In the genomic region with DNA sequence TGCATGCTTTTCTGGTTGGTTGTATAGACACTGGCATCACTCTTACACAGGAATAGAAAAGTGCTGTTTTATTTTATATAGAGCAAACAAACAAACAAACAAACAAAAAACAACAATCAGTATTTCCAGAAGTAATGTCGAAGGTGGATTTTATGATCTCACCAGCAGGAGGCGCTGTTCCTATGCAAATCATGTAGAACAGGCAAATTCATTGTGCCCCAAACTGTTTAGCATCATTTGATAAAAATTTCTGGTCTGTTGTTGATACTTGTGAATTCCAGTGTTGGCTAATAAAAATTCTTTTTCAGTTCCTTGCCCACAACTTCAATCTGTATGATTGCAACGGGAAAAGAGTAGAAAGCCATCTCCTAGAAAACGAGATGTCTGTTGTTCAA, we compare ENCODE assay signal across 8 mouse cellular contexts.
A peak's percentile ranks its signal among the peaks of the same experiment; 100 is the strongest.
DNase-seq lines count a peak whose midpoint lies in the region; ATAC-seq and TF ChIP-seq lines count a peak whose summit lies in the region.

No protein-coding gene starts in this region.

- intact Hi-C loops in heart, adult 2 months (cut with DNase I) = no loop called here

- no peaks in the 10 kb centered on the region for H3K9me3 ChIP-seq in heart, embryonic 12.5 days (replicated peaks)
- H3K9me3 ChIP-seq in midbrain, embryonic 14.5 days (ENCODE audit: control insufficient read depth, low read length) = no peaks in the 10 kb centered on the region
- no peaks in the 10 kb centered on the region for H3K9me3 ChIP-seq in midbrain, embryonic 11.5 days (ENCODE audit: control insufficient read depth, low read length)

- H3K4me2 ChIP-seq in heart, embryonic 12.5 days = no peak overlapping the region
- no peak overlapping the region for H3K4me2 ChIP-seq in midbrain, embryonic 14.5 days (ENCODE audit: low read length)
- H3K4me2 ChIP-seq in midbrain, embryonic 11.5 days = no peak overlapping the region

- H3K79me2 ChIP-seq in heart, adult 2 months (replicated peaks; ENCODE audit: control insufficient read depth, insufficient read depth, low read length) = no peaks in the 10 kb centered on the region

- WGBS in heart, adult 2 months = 54% methylated on average over 4 of the region's 4 CpGs
- 49% methylated on average over 4 of the region's 4 CpGs for WGBS in heart, embryonic 12.5 days
- 45% methylated on average over 4 of the region's 4 CpGs for WGBS in midbrain, embryonic 14.5 days
- WGBS in midbrain, embryonic 11.5 days = 55% methylated on average over 4 of the region's 4 CpGs

- H3K27ac ChIP-seq in heart, adult 2 months = no peak overlapping the region
- H3K27ac ChIP-seq in heart, embryonic 12.5 days (ENCODE audit: poor library complexity, severe bottlenecking) = no peak overlapping the region
- H3K27ac ChIP-seq in midbrain, embryonic 14.5 days (replicated peaks; ENCODE audit: low read depth, low read length) = no peak overlapping the region
- no peak overlapping the region for H3K27ac ChIP-seq in midbrain, embryonic 11.5 days (ENCODE audit: low read depth, low read length)
- no peak overlapping the region for H3K27ac ChIP-seq in cortical plate, adult 2 months (ENCODE audit: insufficient read depth, low read length)

- no peaks in the 10 kb centered on the region for H3K36me3 ChIP-seq in heart, adult 2 months (ENCODE audit: control insufficient read depth, insufficient read depth, low read length)
- no peaks in the 10 kb centered on the region for H3K36me3 ChIP-seq in heart, embryonic 12.5 days
- no peaks in the 10 kb centered on the region for H3K36me3 ChIP-seq in midbrain, embryonic 14.5 days (ENCODE audit: control insufficient read depth, insufficient read depth, low read length)
- H3K36me3 ChIP-seq in midbrain, embryonic 11.5 days (ENCODE audit: control insufficient read depth, insufficient read depth, low read length) = no peaks in the 10 kb centered on the region

- no peak overlapping the region for H3K4me3 ChIP-seq in heart, adult 2 months
- no peak overlapping the region for H3K4me3 ChIP-seq in heart, embryonic 12.5 days
- no peak overlapping the region for H3K4me3 ChIP-seq in midbrain, embryonic 14.5 days (replicated peaks; ENCODE audit: low read depth, low read length)
- H3K4me3 ChIP-seq in midbrain, embryonic 11.5 days (ENCODE audit: low read depth, low read length) = no peak overlapping the region
- no peak overlapping the region for H3K4me3 ChIP-seq in cortical plate, adult 2 months (ENCODE audit: insufficient read depth, low read length)

- no peak overlapping the region for H3K9ac ChIP-seq in heart, adult 2 months (ENCODE audit: low read depth, low read length)
- no peak overlapping the region for H3K9ac ChIP-seq in heart, embryonic 12.5 days
- H3K9ac ChIP-seq in midbrain, embryonic 14.5 days (replicated peaks; ENCODE audit: low read length) = no peak overlapping the region
- H3K9ac ChIP-seq in midbrain, embryonic 11.5 days (ENCODE audit: low read length) = no peak overlapping the region

- no peak for TF ChIP-seq EP300 in heart, adult 2 months (IDR thresholded peaks at IDR 0.05; ENCODE audit: insufficient read depth, low read depth, low read length)

- ATAC-seq in heart, embryonic 12.5 days (ENCODE audit: insufficient number of reproducible peaks, low FRiP score) = no peak
- no peak for ATAC-seq in midbrain, embryonic 14.5 days (ENCODE audit: low FRiP score, low TSS enrichment)
- ATAC-seq in midbrain, embryonic 11.5 days (ENCODE audit: low FRiP score) = no peak

- no peaks in the 10 kb centered on the region for H3K27me3 ChIP-seq in heart, adult 2 months (ENCODE audit: control insufficient read depth, insufficient read depth, low read length)
- H3K27me3 ChIP-seq in heart, embryonic 12.5 days (replicated peaks) = no peaks in the 10 kb centered on the region
- no peaks in the 10 kb centered on the region for H3K27me3 ChIP-seq in midbrain, embryonic 14.5 days (ENCODE audit: control insufficient read depth, insufficient read depth, low read length)
- H3K27me3 ChIP-seq in midbrain, embryonic 11.5 days (ENCODE audit: control insufficient read depth, insufficient read depth, low read length) = no peaks in the 10 kb centered on the region

- peak; percentile 79 for TF ChIP-seq CTCF in heart, adult 2 months (IDR thresholded peaks at IDR 0.05)
- peak; percentile 49; the same call in 1 of the 2 replicates for TF ChIP-seq CTCF in cortical plate, adult 2 months (IDR thresholded peaks at IDR 0.05; ENCODE audit: extremely low read depth, insufficient read depth, low read length)

- no peak for TF ChIP-seq POLR2A in heart, adult 2 months (IDR thresholded peaks at IDR 0.05; ENCODE audit: insufficient read depth, low read depth, low read length)
- no peak for TF ChIP-seq POLR2A in cortical plate, adult 2 months (IDR thresholded peaks at IDR 0.05; ENCODE audit: extremely low read depth, insufficient read depth, low read length)

- DNase-seq in heart, adult 2 months = no peak
- peak; percentile 82 for DNase-seq in midbrain, embryonic 14.5 days
- DNase-seq in midbrain, embryonic 11.5 days (ENCODE audit: low spot score, missing footprints) = no peak
- DNase-seq in layer of hippocampus, postnatal 25 days (ENCODE audit: extremely low spot score in 1 of 2, low spot score in 1 of 2) = peak; percentile 24 to 71
- peak; percentile 44 for DNase-seq in telencephalon, adult 2 months (ENCODE audit: low read depth, low spot score)
- no peak for DNase-seq in B cell, adult 2 months

- no peaks in the 10 kb centered on the region for H3K4me1 ChIP-seq in heart, adult 2 months (ENCODE audit: control insufficient read depth, insufficient read depth, low read length)
- H3K4me1 ChIP-seq in heart, embryonic 12.5 days (replicated peaks) = peaks cover 3% of the 10 kb centered on the region; the same call in 1 of the 2 replicates
- no peaks in the 10 kb centered on the region for H3K4me1 ChIP-seq in midbrain, embryonic 14.5 days (ENCODE audit: control insufficient read depth, insufficient read depth, low read length)
- no peaks in the 10 kb centered on the region for H3K4me1 ChIP-seq in midbrain, embryonic 11.5 days (ENCODE audit: control insufficient read depth, insufficient read depth, low read length)
- no peaks in the 10 kb centered on the region for H3K4me1 ChIP-seq in cortical plate, adult 2 months (ENCODE audit: control insufficient read depth, insufficient read depth, low read length)

Comparison
In these comparisons a context has a peak if more than half of its experiments do, and no peak if none do; other contexts are left out.
1. DNase-seq: peak in midbrain, embryonic 14.5 days (single experiment), layer of hippocampus, postnatal 25 days (2 of 2) and telencephalon, adult 2 months (single experiment); none in heart, adult 2 months (0 of 2), midbrain, embryonic 11.5 days (single experiment) and B cell, adult 2 months (0 of 2).